Mouse (Mus musculus): Measurements from ENCODE around the gene Itpr2.

GRCm38 (mm10) chr6:146207204-146207959, 294.6 kb downstream of the Itpr2 start:
- TF ChIP-seq CTCF (IDR thresholded peaks at IDR 0.05; ENCODE audit: control insufficient read depth, insufficient read depth, insufficient read length), result no peak
- no peak for TF ChIP-seq CEBPB (IDR thresholded peaks at IDR 0.05; ENCODE audit: low read depth)
- TF ChIP-seq MYOD1 (IDR thresholded peaks at IDR 0.05; ENCODE audit: control insufficient read depth, insufficient read length, low read depth), result no peak
- TF ChIP-seq MAX (IDR thresholded peaks at IDR 0.05), result no peak
- TF ChIP-seq USF1 (IDR thresholded peaks at IDR 0.05; ENCODE audit: low read depth), result no peak

All from C2C12 (cell line).